Mouse (Mus musculus): ENCODE results near the gene Rnf32.

The Rnf32 gene

DNA sequence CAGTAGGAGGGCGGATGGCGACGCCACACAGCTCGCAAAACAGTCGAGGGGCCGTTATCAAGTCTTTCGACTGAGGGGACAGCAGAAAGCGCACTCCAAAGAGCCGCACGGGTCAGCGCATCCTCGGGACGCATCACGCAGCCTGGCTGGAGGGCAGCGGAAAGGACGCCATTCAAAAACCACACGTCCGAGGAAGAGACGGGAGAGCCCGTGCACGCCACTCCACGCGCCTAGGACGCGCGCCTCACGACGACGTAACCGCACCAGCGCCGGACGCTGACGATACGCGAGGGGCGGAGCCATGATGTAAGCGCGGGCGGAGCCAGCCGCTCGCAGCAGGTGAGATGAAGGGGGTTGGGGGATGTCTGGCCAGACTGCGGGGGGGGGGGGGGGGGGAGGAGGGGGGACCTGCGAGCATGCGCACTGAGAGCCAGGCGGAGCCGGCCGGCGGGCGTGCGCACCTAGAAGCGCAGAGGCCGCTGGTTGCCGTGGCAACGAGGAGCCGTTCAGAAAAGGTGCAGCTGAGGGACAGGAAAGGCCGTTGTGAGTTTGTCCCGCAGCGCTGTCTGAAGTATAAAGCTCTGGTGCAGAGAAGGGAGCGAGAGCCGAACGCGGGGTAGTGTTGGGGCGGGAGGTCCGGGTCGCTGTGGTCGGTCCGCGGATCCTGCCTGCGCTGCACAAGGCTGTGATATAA, at the start of gene Rnf32:
TSS of gene Rnf32 (plus strand) at position 423 of the 694 bp plus-strand sequence.
- DNase-seq: peak; percentile 92

DNA sequence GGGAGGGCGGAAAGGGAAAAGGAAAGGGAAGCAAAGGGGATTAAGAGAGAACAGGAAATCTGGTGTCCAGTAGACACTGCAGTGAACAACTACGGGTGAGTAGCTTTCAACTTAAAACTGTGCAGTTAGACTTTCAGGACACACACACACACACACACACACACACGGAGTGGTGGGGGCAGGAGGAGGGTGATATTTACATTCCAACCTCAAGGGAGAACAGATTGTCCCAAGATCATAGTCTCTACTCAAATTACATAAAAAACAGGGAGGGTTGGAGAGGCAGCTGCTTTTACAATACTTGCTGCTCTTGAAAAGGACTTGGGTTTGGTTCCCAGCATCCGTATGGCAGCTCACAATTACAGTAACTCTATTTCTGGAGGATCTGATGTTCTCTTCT, 45.6 kb upstream of the Rnf32 start:
- DNase-seq: no peak

DNA sequence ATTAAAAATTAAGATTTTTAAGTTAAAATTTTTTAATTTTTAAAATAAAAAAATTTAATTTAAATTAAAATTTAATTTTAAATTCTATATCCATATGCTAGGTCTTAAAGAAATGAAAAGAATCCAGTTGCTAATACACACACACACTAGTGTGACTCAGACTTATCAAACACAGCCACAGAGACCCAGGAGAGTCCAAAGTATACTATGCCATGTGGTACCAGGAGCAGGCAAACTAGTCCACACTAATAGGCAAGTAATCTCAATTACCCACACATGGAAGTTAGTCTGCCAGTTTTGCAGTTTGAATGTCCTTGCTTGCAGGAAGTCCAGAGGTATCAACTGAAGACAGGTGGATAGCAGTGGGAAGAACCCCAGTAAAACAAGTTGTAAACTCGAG, 35.9 kb upstream of the Rnf32 start:
- DNase-seq: no peak

DNA sequence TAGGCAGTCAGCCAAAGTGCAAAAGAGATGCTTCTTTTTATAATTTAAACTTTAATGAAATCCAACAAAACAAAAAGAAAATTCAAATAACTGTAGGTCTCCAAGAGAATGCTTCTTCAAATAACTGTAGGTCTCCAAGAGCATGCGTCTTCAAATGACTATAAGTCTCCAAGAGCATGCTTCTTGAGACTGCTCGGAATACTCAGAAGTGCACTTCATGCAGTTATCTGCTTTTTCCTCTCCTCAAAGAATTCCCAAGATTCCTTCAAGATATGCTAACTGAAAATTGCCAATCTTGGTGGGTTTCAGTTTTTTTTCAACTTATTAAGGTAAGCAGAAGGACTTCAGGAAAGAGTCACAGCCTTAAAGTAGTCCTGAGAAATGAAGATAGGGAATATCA, 28.8 kb upstream of the Rnf32 start:
- no peak for DNase-seq

DNA sequence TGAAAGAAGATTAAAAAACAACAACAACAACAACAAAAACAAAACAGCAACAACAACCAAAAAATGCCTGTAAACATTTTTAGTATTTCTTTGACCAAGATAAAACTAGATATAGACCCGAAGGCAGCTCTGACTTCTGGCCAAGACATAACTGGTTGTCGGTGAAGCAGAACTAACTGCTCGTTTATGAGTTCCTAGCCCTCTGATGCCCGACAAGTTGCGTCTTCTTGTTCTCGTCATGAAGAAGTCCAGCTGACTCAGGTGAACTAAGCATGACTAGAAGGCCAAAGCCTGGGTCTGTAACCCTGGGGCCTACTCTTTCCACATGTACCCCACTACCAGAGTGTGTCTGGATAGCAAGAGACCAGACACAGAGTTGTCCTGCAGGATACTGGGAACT, 25.6 kb upstream of the Rnf32 start:
- no peak for DNase-seq

DNA sequence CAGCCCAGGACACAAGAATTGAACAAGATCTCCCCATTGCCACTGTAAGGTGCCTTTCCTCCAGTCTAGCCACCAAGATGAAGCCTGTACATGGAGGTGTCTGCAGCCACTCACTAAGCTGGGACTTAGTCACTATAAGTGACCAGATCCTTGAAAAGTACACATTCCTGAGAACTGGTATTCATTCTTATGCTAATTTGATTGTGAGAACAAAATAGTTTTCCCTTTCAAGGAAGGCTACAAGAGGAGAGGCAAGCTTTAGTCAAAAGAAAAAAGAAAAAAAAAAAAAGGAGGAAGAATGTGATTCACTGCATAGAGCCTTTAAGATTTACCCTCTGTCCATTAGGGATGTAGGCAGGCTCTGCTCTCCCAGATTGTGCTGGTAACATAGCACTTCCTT, 24.6 kb upstream of the Rnf32 start:
- DNase-seq: no peak

DNA sequence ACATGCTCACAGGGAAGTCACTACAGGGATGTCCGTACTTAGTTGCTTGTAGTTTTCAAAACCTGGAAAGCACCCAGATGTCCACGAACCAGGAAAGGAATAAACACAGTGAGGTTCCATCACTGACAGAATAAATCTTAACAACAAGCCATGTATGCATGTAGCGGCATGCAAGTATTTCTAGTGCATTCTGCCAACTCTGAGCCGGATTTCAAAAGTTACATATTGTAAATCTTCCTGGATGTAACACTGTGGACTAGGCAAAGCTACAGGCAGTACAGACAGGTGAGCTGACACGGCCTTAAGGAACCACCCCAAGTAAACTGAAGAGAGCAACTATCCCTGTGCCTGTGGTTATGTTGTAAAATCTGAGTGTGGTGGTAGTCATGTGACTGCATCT, 9.0 kb upstream of the Rnf32 start:
- DNase-seq: no peak

DNA sequence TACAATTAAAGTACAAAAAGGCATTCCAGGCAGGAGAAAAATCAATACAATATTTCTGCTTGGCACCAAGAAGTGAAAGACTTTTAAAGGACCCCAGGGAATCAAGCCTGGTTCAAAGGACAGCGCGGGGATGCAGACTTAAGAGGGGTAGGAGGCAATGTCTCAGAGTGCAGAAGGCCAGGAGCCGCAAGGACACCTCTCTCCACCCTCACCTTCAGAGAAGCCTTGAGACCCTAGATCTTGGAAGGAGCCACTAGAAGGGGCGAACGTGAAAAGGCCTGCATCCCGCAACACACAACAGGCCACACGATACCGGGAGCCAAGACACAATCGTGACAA, 592 bp upstream of the Rnf32 start:
- DNase-seq: no peak

DNA sequence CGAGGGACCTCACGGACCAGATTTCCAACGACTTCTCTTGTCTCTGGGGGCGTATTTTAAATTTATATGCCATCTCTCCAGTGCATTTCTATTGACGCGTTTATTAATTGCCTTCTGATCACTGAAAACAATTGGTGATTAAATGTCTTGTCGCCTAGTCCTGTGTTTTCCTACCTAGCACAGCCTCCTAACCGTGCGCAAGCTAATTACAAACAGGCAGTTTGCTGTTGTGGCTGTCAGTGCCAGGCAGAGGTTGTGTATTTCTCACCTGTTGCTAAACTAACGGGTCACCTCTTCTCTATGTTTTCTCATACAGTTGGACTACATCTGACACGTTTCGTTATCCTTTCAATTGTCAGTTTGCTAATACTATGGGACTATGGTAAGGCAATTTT, 469 bp downstream of the Rnf32 start:
- DNase-seq: no peak

DNA sequence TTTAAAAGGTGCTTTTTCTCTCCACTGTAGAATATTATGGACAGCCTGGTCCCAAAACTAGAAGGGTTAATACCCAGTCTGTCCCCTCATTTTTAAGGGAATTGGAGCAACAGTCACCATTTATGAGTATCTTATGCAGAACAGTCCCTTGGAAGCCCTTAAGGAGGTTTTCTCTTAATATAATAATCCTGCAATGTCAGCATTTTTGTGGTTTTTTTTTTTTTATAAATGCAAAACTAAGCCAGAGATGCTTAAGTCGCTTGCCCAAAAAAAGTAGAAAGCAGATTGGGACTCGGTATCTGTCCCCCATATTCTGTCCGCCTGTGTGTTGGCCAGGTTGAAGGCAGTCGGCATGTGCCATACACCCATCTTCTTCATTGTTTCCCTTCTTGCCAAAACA, 1.4 kb downstream of the Rnf32 start:
- no peak for DNase-seq

DNA sequence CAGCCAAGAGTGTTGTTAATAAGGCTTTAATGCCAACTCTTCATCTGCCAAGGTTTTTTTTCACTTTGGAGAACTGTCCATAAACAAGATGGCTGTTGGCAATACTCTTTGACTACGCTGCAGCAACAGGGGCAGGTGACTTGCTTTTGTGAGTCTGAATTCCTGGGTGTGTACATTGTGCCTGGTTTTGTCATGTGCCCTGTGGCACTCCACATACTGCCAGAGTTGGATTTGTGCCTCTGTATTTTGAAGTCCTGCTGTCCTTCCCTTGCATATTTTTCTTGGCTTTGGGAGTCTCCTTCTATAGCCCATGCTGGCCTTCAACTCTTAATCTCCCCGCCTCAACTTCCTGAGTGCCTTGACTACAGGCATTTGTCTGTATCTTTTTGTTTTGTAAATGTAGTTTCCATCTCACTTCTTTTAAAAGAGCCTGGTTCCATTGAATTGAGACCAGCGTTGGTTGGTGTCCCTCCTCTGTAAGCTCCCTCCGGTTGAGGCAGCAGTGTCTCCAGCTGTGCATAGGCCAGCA, 3.2 kb downstream of the Rnf32 start:
- DNase-seq: no peak

DNA sequence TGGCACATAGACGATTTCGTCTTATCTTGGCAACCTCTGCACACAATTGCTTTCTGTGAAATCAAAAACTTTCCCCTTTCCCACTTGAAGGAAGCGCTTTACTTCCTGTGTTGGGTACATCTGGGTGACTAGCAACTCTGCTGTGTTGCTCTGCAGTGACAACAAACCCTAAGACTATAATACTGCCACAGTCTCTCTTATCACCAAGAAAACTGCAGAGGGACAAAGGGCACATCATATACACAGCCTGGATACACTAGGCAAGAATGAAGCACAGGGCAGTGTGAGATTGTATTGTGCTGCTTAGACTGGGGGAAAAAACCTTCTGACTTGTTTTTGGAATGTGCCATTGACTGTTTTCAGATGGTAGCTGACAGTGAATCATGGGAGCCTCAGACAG, 4.1 kb downstream of the Rnf32 start:
- no peak for DNase-seq

DNA sequence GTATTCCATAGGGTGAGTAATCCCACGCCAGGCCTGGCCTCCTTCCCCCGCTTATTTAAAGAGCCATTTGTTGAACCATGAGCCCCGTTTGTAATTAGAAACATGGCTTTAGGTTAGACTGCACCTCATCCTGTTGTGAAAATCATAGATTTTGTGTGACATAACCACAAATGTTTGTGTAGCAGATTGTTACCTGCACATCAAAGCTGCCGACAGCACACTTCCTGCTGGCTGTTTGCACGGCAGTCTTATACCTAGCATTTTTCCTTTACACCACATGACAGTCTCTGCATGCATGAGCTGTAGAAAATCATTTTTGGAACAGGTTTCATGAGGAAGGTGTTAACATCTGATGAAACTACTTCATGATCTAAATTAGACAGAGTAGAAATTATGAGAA, 9.9 kb downstream of the Rnf32 start:
- no peak for DNase-seq

DNA sequence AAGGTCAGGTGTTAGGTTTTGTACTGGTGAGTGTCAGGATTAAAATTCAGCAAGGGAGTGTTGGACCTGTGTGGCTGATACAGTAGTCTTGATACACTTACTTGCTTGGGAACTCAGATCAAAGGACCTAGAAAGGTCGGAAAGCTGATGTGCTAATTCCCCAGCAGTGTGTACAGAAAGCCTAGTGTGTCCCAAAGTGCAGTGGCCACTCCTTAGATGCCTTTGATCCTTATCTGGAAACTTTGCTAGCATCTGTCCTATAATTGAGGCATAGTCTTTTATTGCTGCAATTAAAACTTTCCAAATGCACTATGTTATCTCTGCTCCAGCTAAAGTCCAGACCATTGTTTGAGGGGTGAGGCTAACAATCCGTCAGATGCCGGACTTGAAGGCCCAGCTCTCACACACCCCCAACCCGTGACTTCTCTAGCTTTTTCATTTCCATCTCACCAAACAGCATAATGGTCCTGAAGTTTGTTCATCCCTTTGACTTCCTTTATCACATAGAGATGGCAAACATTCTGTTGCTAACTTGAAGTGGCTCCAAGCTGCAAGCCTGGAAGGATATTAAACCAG, 16.3 kb downstream of the Rnf32 start:
- DNase-seq: no peak

DNA sequence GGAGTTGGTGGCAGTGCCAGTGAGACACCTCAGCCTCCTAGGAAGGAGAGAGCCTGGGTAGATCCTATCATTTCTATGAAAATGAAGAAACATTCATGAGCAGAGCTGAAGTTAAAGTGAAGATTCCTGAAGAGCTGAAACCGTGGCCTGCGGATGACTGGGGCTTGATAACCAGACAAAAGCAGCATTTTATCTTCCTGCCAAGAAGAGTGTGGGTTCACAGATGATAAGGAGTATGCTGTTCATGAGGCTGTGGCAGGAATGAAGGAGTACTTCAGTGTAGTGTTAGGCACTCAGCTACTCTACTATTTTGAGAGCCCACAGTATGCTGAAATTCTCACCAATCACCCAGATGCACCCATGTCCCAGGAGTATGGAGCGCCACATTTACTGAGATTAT, 22.2 kb downstream of the Rnf32 start:
- no peak for DNase-seq

DNA sequence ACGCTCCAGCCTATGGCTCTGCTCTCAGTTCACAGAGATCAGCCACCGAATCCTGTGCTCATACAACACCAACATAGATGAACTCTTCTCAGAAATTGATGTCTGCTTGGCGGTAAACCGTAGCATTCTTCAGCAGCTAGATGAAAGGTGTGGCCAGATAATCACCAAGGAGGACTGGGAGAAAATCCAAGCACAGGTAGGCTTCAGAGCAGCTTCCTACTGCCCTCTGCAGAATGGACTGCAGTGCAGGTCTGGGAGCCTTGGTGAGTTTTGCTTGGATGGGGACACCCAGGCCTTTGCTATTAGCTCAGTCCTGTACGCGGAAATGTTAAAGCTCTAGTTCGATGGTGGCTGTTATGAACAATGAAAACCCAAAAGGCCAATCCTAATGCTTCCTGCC, 28.3 kb downstream of the Rnf32 start:
- DNase-seq: no peak

DNA sequence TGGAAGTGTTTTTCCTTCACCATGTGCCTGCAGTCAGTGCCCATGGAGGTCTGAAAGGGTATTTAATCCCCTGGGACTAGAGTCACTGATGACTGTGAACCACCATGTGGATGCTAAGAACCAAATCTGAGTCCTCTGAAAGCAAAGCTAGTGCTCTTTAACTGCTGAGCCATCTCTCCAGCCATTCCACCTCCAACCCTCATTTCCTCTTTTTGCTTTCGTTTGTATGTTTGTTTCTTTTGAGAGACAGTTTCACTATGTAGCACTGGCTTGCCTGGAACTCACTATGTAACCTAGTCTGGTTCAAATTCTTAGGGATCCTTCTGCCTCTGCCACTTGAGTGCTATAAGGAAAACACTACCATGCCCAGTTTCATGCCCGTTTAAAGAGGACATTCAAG, 34.7 kb downstream of the Rnf32 start:
- no peak for DNase-seq

DNA sequence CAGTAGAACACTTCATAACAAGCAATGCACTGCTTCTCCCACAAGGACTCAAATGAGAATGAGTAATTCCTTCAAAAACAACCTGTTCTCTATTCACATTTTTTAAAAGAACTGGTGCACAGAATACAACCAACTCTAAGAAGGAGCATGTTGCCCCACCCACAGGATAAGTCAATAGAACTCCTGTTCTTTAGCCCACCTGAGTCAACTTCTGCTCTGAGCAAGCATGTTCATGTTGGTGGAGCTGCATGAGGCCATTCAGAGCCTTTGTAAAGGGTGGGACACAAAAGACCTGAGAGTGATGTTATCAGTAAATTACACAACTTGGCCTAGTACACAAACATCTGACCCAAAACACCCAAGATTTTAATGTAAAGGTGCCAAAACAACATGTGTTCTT, 42.6 kb downstream of the Rnf32 start:
- DNase-seq: no peak

DNA sequence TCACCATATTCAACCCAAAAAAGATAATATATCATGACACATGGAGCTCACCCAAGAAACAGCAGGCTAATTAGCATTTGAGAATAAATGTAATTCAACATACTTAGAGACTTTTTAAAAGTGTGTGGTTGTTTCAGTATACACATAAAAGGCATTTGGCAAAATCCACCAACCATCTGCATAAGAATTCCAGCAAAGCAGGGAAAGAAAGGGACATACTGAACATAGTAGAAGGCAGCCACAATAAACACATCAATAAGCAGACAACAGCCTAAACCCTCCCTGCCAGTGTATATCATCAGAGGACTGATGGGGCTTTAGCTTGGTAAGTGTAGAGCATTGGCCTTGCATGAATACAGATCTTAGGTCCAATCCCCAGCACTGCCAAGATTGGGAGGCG, 49.0 kb downstream of the Rnf32 start:
- no peak for DNase-seq

DNA sequence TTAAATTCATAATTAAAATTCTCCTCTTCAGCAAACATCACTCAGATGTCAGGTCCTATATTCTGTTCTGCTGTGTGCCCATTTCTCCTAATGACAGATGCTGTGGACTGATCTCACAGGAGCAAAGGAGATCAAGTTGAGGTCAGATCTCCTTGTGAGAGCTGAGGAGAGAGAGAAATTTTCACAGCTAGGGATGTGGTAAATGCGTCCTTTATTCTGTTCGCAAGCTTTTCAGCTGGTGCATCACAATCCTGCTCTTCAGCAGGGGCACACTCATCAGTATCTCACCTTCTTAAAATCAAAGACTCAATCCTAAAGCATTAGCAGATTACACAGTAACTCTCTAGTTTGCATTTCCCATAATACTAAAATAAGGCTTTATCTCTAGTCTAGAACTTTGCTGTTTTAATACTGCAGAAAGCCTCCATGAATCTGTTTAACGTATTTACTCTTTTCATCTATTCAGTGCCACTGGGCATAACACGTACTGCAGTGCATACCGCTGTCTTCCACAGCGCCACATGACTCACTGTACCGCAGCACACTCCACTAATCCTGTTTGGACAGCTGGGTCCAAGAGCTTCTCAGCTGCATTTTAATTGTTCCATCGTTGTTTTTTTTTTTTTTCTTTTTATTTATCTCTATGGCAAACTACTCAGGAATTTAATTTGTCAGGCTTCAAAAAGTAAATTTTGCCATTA, 55.2 kb downstream of the Rnf32 start:
- DNase-seq: no peak

DNA sequence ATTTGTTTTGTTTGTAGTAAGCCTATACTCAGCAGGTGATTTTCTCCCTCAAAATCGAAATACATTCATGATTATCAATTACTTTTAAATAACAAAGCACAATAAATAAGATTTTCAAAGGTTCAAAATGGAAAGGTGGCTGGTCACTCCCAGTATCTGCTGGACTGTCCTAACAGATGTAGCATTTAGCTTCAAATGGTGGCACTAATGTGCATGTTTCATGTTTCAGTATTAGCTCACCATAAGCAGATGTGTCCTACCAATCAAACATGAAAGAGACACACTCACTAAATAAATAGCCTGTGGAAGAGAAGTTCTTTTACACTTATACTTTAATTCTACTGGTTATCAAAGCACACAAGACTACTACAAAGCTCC, 55.7 kb downstream of the Rnf32 start:
- no peak for DNase-seq

DNA sequence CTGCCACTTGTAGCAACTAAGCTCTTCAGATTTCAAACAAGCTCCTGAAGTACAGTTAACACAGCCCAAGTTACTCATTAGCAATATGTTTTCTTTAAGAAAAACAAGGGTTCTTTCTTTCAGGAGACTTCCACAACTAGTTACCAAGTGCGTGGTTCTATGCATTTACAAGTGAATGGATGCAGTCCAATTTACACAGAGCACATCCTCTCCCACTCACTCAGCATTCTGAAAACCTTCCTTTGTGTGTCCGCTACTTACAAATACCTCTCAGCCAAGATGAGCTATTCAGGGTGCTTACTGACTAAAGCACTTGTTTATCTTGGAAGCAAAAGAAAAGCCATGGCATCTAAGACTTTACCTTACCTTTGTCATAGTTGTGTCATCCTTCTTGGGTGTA, 58.1 kb downstream of the Rnf32 start:
- no peak for DNase-seq

DNA sequence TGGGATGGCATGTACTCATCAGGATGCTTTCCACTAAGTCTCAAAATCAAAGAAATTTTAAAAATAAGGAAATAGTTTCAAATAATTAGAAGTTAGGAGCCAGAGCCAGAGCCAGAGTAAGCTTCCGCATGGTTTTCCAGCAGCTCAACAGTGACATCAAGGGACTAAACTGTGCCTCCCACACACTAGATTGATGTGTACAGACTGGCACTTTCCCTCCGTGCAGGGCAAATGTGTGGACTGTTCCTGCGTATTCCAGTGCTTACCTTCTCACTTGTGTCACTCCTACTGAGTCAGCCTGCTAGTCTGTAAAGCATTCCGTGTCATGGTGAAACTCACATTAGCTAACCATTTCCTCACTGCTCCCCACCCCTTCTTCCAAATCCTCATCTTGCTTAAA, 75.1 kb downstream of the Rnf32 start:
- DNase-seq: no peak

DNA sequence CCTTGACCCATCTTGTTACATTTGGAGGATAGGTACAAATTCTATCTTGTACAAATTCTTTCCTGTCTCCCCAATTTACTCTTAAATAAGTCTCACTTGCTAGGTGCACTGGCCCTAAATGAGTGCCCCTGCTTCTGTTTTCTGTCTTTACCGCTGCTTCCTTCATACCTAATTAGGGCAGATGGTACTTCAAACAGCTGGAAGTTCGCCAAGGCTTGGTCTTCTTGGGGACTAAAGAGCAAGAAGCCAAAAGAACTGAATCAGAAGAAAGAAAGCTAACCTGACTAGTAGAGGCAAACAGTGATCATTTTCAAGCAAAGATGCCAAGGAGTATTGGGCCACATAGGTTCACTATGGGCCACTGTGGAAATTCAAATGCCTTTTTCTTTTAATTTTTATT, 77.6 kb downstream of the Rnf32 start:
- no peak for DNase-seq

DNA sequence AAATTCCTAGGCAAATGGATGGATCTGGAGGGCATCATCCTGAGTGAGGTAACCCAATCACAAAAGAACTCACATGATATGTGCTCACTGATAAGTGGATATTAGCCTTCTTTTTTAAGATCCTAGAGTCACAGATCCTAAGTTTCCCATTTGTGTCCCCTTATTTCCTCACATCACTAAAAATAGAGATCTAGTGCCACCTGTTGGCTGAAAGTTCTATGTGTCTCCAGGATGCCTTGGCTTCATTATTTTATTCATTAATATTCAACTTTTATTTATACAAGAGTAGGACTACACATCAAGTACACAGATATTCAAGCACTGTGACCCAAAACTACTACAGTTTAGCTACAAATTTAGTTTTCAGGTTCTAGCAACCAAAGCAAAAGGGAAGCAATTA, 79.0 kb downstream of the Rnf32 start:
- no peak for DNase-seq

Measured in cerebellum, adult 9-11 months (tissue).